Mouse (Mus musculus): ENCODE measurements around the gene Fstl3. TPM values are rescaled to one million over a fixed set of nuclear protein-coding genes. Genes with fewer than 3 reads are reported as not detected.

The Fstl3 gene
- polyA plus RNA-seq, 1 experiment from 2014 or later: 29.0 TPM

DNA sequence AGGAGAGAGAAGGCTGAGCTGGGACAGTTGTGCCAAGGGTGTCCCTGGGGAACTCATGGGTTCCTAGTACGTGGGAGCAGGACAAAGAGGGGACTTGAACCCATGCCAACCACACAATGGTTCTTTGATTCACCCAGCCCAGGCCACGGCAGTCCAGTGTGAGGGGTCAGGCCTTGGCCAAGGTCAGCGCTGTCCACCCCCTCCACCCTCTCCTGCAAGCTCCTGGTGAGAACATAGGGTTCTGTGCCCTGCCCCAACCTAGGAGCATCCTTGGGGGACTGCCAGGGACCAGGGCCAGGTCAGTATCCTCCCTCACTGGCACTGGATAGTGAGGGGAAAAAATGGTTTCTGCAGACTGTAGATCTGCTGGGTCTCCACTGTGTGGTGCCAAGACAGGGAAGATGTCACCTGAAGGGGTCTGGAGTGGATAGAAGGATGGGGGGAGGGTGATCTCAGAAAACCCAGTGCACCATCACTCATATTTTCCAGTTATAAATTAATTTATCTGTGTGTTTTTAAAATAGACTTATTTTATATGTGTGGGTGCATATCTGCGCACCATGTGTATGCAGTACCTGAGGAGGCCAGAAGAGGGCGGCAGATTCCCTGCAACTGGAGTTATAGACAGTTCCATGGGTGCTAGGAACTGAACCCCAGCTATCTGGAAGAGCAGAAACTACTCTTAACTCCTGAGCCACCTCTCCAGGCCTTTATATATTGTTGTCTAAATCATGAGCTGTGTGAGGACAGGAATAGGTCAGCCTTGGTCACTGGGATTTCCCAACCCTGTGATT lies 2.4 kb upstream of the Fstl3 start:
- Histone ChIP-seq H3K9me3 (replicated peaks) (no peaks in the 10 kb centered on the region), H3K27me3 (0 out of 2 replicates have a peak, but pooled peaks cover 2% of the 10 kb centered on the region), H3K4me3 (no peak overlapping the region), H3K9ac (no peak overlapping the region), H3K4me2 (no peak overlapping the region), H3K4me1 (replicated peaks) (peaks cover 30% of the 10 kb centered on the region), H3K36me3 (no peaks in the 10 kb centered on the region), H3K27ac (no peak overlapping the region)
- no peak for ATAC-seq (replicated peaks; ENCODE audit: insufficient number of reproducible peaks, insufficient read depth, low FRiP score, low read depth)
- 61% methylated on average over 5 of the region's 5 CpGs for WGBS

DNA sequence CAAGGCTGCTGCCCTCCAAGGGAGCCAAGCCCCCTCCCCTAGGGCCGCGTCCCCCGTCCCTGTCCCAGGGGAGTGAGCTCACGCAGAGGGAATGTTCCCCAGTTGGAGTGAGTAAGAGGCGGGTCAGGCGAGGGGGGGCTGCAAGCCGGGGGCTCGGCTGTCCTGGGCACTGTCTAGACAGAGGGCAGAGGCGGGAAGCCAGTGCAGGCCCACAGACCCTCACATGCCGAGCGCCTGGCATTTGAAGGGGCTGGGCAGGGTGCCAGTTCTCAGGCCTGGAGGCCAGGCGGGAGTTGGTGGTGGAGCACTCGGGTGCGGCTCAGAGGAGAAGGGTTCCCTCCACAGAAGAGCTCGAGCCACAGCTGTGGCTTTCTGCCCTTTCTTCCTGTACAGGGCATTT lies 934 bp downstream of the Fstl3 start:
- peaks cover 19% of the 10 kb centered on the region; the same call in 1 of the 2 replicates for H3K27me3 ChIP-seq
- no peak overlapping the region; the same call in 1 of the 2 replicates for H3K9ac ChIP-seq
- peak overlapping the region; percentile 84 for H3K4me2 ChIP-seq
- peak overlapping the region; percentile 56 for H3K4me3 ChIP-seq
- H3K9me3 ChIP-seq (replicated peaks): no peaks in the 10 kb centered on the region
- H3K4me1 ChIP-seq (replicated peaks): peaks cover 44% of the 10 kb centered on the region
- H3K27ac ChIP-seq: peak overlapping the region; percentile 76
- ATAC-seq (replicated peaks; ENCODE audit: insufficient number of reproducible peaks, insufficient read depth, low FRiP score, low read depth): peak; percentile 61
- H3K36me3 ChIP-seq: no peaks in the 10 kb centered on the region
- WGBS: 4% methylated on average over 15 of the region's 15 CpGs

GRCm38 (mm10) chr10:79779193-79779592 lies 2.1 kb downstream of the Fstl3 start:
- Histone ChIP-seq H3K9me3 (replicated peaks) (no peaks in the 10 kb centered on the region), H3K27me3 (peaks cover 20% of the 10 kb centered on the region; the same call in 1 of the 2 replicates), H3K4me1 (replicated peaks) (peaks cover 44% of the 10 kb centered on the region), H3K4me3 (no peak overlapping the region), H3K9ac (0 out of 2 replicates have a peak overlapping the region, but pooled peaks have one; percentile 8), H3K4me2 (0 out of 2 replicates have a peak overlapping the region, but pooled peaks have one; percentile 84), H3K27ac (no peak overlapping the region), H3K36me3 (no peaks in the 10 kb centered on the region)
- no peak for ATAC-seq (replicated peaks; ENCODE audit: insufficient number of reproducible peaks, insufficient read depth, low FRiP score, low read depth)
- 17% methylated on average over 2 of the region's 2 CpGs for WGBS

- H3K4me2 ChIP-seq: peak overlapping the region; percentile 84
- no peaks in the 10 kb centered on the region for H3K9me3 ChIP-seq (replicated peaks)
- H3K9ac ChIP-seq: peak overlapping the region; percentile 47; the same call in 1 of the 2 replicates
- WGBS: 2% methylated on average over 55 of the region's 55 CpGs
- H3K27me3 ChIP-seq: peaks cover 27% of the 10 kb centered on the region; the same call in 1 of the 2 replicates
- ATAC-seq (replicated peaks; ENCODE audit: insufficient number of reproducible peaks, insufficient read depth, low FRiP score, low read depth): peak; percentile 84
- H3K36me3 ChIP-seq: no peaks in the 10 kb centered on the region
- peaks cover 44% of the 10 kb centered on the region for H3K4me1 ChIP-seq (replicated peaks)
- no peak overlapping the region for H3K27ac ChIP-seq
- H3K4me3 ChIP-seq: peak overlapping the region; percentile 52
These were observed 3.0 kb downstream of the Fstl3 start for GRCm38 (mm10) chr10:79779784-79780663.

DNA sequence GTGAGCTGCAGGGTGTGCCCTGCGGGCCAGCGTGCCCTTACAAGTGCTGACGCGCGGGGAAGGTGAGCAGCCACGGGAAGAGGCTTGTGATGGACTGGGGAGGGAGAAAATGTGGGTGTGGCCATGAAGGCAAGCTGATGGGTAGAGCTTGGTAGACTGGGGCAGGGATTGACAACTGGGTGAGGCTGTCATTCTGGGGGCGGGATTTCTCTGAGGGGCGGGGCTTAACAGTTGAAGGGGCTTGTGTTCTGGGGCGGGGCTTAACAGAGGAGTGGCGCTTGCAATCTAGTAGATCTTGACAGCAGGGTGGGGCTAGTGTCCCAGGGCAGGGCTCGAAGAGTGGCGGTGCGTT lies 3.6 kb downstream of the Fstl3 start:
- H3K27me3 ChIP-seq: peaks cover 27% of the 10 kb centered on the region; the same call in 1 of the 2 replicates
- ATAC-seq (replicated peaks; ENCODE audit: insufficient number of reproducible peaks, insufficient read depth, low FRiP score, low read depth): peak; percentile 53
- no peaks in the 10 kb centered on the region for H3K9me3 ChIP-seq (replicated peaks)
- H3K36me3 ChIP-seq: no peaks in the 10 kb centered on the region
- H3K9ac ChIP-seq: peak overlapping the region; percentile 47; the same call in 1 of the 2 replicates
- WGBS: 2% methylated on average over 13 of the region's 13 CpGs
- peak overlapping the region; percentile 84 for H3K4me2 ChIP-seq
- H3K27ac ChIP-seq: no peak overlapping the region
- peaks cover 44% of the 10 kb centered on the region for H3K4me1 ChIP-seq (replicated peaks)
- peak overlapping the region; percentile 52 for H3K4me3 ChIP-seq

DNA sequence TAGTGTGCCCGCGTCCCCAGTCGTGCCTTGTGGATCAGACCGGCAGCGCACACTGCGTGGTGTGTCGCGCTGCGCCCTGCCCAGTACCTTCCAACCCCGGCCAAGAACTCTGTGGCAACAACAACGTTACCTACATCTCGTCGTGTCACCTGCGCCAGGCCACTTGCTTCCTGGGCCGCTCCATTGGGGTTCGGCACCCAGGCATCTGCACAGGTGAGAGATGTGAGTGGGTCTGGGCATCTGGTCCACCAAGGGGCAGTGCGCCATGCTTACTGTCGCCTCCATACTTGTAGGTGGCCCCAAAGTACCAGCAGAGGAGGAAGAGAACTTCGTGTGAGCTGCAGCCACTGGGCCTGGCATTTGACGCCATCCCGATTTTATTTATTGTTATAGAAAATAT lies 4.1 kb downstream of the Fstl3 start:
- 35% methylated on average over 21 of the region's 21 CpGs for WGBS

GRCm38 (mm10) chr10:79781956-79782355 lies 4.9 kb downstream of the Fstl3 start:
- peaks cover 41% of the 10 kb centered on the region for H3K4me1 ChIP-seq (replicated peaks)
- ATAC-seq (replicated peaks; ENCODE audit: insufficient number of reproducible peaks, insufficient read depth, low FRiP score, low read depth): no peak
- WGBS: 66% methylated on average over 5 of the region's 5 CpGs
- no peak overlapping the region for H3K4me2 ChIP-seq
- H3K4me3 ChIP-seq: no peak overlapping the region
- no peak overlapping the region for H3K9ac ChIP-seq
- H3K36me3 ChIP-seq: no peaks in the 10 kb centered on the region
- H3K27ac ChIP-seq: no peak overlapping the region
- H3K27me3 ChIP-seq: peaks cover 27% of the 10 kb centered on the region; the same call in 1 of the 2 replicates
- no peaks in the 10 kb centered on the region for H3K9me3 ChIP-seq (replicated peaks)

More for the DNA sequence above, 4.1 kb downstream of the Fstl3 start:
- H3K27ac ChIP-seq: no peak overlapping the region
- no peaks in the 10 kb centered on the region for H3K36me3 ChIP-seq
- no peak for ATAC-seq (replicated peaks; ENCODE audit: insufficient number of reproducible peaks, insufficient read depth, low FRiP score, low read depth)
- H3K9ac ChIP-seq: no peak overlapping the region
- peak overlapping the region; percentile 52 for H3K4me3 ChIP-seq
- no peaks in the 10 kb centered on the region for H3K9me3 ChIP-seq (replicated peaks)
- H3K27me3 ChIP-seq: peaks cover 27% of the 10 kb centered on the region; the same call in 1 of the 2 replicates
- peaks cover 44% of the 10 kb centered on the region for H3K4me1 ChIP-seq (replicated peaks)
- H3K4me2 ChIP-seq: peak overlapping the region; percentile 84

DNA sequence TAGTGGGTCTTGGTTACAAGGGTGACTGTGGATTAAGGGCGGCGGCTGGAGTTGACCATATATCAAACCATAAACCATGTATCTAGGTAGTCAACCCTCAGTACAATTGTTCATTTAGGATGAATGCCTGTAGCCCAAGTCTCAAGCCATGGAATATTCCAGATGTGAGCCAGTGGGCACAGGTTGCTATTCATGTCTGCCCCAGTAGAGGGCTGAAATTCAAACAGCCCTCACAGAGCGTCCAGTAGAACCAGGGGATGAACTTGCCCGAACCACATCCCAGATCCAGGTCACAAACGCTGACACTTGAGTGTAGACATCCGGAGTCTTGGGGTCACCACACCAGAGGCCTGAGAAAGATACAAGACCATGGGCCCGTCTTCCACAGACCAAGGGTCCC lies 6.0 kb downstream of the Fstl3 start:
- ATAC-seq (replicated peaks; ENCODE audit: insufficient number of reproducible peaks, insufficient read depth, low FRiP score, low read depth): no peak
- no peak overlapping the region for H3K27ac ChIP-seq
- H3K9me3 ChIP-seq (replicated peaks): no peaks in the 10 kb centered on the region
- H3K9ac ChIP-seq: no peak overlapping the region
- no peak overlapping the region for H3K4me2 ChIP-seq
- peaks cover 30% of the 10 kb centered on the region for H3K4me1 ChIP-seq (replicated peaks)
- peaks cover 27% of the 10 kb centered on the region; the same call in 1 of the 2 replicates for H3K27me3 ChIP-seq
- no peaks in the 10 kb centered on the region for H3K36me3 ChIP-seq
- no peak overlapping the region for H3K4me3 ChIP-seq
- 61% methylated on average over 7 of the region's 7 CpGs for WGBS

GRCm38 (mm10) chr10:79783920-79784800 lies 7.1 kb downstream of the Fstl3 start:
- peaks cover 27% of the 10 kb centered on the region; the same call in 1 of the 2 replicates for H3K27me3 ChIP-seq
- no peak overlapping the region for H3K9ac ChIP-seq
- H3K36me3 ChIP-seq: no peaks in the 10 kb centered on the region
- no peak overlapping the region for H3K4me2 ChIP-seq
- no peaks in the 10 kb centered on the region for H3K9me3 ChIP-seq (replicated peaks)
- H3K4me1 ChIP-seq (replicated peaks): peaks cover 19% of the 10 kb centered on the region
- 41% methylated on average over 27 of the region's 27 CpGs for WGBS
- no peak for ATAC-seq (replicated peaks; ENCODE audit: insufficient number of reproducible peaks, insufficient read depth, low FRiP score, low read depth)
- H3K4me3 ChIP-seq: no peak overlapping the region
- no peak overlapping the region for H3K27ac ChIP-seq

DNA sequence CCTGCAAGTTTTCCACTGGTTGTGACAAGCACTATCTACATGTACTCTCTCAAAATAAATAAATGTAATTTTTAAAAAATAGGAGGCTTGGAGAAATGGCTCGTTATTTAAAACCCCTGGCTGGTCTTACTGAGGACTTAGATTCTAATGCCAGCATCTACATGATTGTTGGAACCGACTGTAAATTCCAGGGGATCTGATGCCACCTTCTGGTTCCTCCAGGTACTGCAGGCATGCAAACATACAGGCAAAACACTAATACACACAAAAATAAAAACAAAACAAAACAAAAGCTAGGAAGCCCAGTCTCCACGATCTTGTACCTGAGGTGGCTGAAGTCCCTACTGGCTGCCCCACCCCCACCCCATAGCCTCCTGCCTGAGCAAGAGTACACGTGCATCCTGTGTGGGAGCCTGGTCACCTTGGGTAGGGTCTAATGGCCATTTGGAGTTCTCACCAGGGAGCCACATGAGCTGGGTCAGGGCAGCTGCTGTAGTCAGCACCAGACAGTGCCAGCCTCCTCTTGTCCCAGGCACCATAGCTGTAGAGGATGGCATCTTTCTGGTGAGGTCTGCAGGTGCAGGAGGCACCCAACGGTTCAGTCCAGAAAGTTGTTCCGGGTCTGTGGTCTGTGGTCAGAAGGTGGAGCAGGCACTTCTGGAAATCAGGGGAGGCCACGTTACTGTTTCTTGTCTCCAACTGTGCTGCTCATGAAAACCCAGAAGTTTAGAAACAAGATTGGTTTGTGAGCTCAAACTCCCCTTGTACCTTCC lies 11.5 kb downstream of the Fstl3 start:
- Histone ChIP-seq H3K27ac (peak overlapping the region; percentile 29; the same call in 1 of the 2 replicates), H3K36me3 (no peaks in the 10 kb centered on the region), H3K4me1 (replicated peaks) (peaks cover 6% of the 10 kb centered on the region; the same call in 1 of the 2 replicates), H3K27me3 (peaks cover 8% of the 10 kb centered on the region; the same call in 1 of the 2 replicates), H3K4me2 (no peak overlapping the region), H3K4me3 (peak overlapping the region; percentile 24), H3K9me3 (replicated peaks) (no peaks in the 10 kb centered on the region), H3K9ac (no peak overlapping the region)
- 33% methylated on average over 7 of the region's 7 CpGs for WGBS
- no peak for ATAC-seq (replicated peaks; ENCODE audit: insufficient number of reproducible peaks, insufficient read depth, low FRiP score, low read depth)
